ENCODE assay signal across 7 mouse cellular contexts in the genomic region with DNA sequence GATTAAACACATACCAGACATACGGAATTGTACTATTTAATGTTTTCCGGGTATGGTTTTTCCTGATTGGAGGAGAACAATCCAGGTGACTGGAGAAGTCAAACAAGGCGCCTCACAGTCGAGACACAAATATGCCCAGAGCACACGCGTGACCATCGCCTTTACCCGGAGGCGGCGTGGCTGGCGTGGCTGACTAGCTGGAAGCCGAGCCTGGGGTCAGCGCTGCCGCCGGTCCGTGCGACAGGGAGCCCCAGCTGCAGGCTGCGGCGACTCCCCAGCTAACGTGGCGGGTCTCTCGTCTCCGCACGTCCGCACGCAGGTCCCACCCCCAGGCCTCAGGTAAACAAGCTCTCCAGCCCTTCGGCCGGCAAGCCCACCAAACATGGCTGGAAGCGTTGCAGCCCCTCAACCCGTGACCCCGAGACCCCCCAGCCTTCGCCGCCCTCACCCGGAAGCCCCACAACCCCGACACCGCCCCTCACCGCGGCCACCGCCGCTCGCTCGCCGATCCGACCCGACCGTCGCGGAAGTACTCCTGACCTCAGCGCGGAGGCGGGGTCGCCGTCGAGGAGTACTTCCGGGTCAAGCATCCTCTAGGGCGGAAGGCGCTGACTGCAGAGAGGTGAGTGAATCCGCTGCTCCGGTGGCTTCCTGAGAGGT. TPM values are rescaled to one million over a fixed set of nuclear protein-coding genes. Genes with fewer than 3 reads are reported as not detected.
DNase-seq lines count a peak whose midpoint lies in the region; ATAC-seq and TF ChIP-seq lines count a peak whose summit lies in the region.

Gene Fam114a2, minus strand, starts transcription at position 527 of the 660 bp plus-strand sequence.
Gene Mfap3, plus strand, starts transcription at position 574 of the 660 bp plus-strand sequence.

- H3K27me3 ChIP-seq in embryonic facial prominence, embryonic 12.5 days = no peaks in the 10 kb centered on the region
- H3K27me3 ChIP-seq in kidney, adult 2 months (replicated peaks; ENCODE audit: control insufficient read depth, insufficient read depth, low read length) = no peaks in the 10 kb centered on the region
- no peaks in the 10 kb centered on the region for H3K27me3 ChIP-seq in limb, embryonic 12.5 days
- no peaks in the 10 kb centered on the region for H3K27me3 ChIP-seq in midbrain, embryonic 15.5 days (replicated peaks)
- H3K27me3 ChIP-seq in spleen, adult 2 months (ENCODE audit: control insufficient read depth, insufficient read depth, low read length) = no peaks in the 10 kb centered on the region

- peak within 1 kb of the TSS; percentile 93 for H3K4me3 ChIP-seq in embryonic facial prominence, embryonic 12.5 days
- H3K4me3 ChIP-seq in kidney, adult 2 months (ENCODE audit: insufficient read depth, low read depth, low read length) = peak within 1 kb of the TSS; percentile 97
- H3K4me3 ChIP-seq in limb, embryonic 12.5 days (replicated peaks) = peak within 1 kb of the TSS; percentile 87
- H3K4me3 ChIP-seq in midbrain, embryonic 15.5 days = peak within 1 kb of the TSS; percentile 100
- peak within 1 kb of the TSS; percentile 89 for H3K4me3 ChIP-seq in spleen, adult 2 months (ENCODE audit: extremely low read depth, insufficient read depth, insufficient read length)

- H3K27ac ChIP-seq in embryonic facial prominence, embryonic 12.5 days = peak within 1 kb of the TSS; percentile 77
- H3K27ac ChIP-seq in kidney, adult 2 months (ENCODE audit: insufficient read depth, low read depth, low read length) = peak within 1 kb of the TSS; percentile 62
- peak within 1 kb of the TSS; percentile 87 for H3K27ac ChIP-seq in limb, embryonic 12.5 days
- peak within 1 kb of the TSS; percentile 89 for H3K27ac ChIP-seq in midbrain, embryonic 15.5 days
- peak within 1 kb of the TSS; percentile 90 for H3K27ac ChIP-seq in spleen, adult 2 months (ENCODE audit: insufficient read depth, low read length)

- TF ChIP-seq CTCF in kidney, adult 2 months (conservative IDR thresholded peaks at IDR 0.05; ENCODE audit: insufficient read depth, insufficient read length, low read depth, low read length) = no peak
- no peak for TF ChIP-seq CTCF in spleen, adult 2 months (IDR thresholded peaks at IDR 0.05; ENCODE audit: extremely low read depth, insufficient read depth, insufficient read length, insufficient replicate concordance)

- H3K4me2 ChIP-seq in embryonic facial prominence, embryonic 12.5 days (replicated peaks) = peak within 1 kb of the TSS; percentile 74
- H3K4me2 ChIP-seq in limb, embryonic 12.5 days = peak within 1 kb of the TSS; percentile 69
- peak within 1 kb of the TSS; percentile 52 for H3K4me2 ChIP-seq in midbrain, embryonic 15.5 days

- peak; percentile 32 for TF ChIP-seq POLR2A in kidney, adult 2 months (IDR thresholded peaks at IDR 0.05; ENCODE audit: low read depth, low read length)
- peak; percentile 63 for TF ChIP-seq POLR2A in spleen, adult 2 months (IDR thresholded peaks at IDR 0.05; ENCODE audit: low read depth, low read length)

- WGBS in embryonic facial prominence, embryonic 12.5 days = under 1% methylated on average over 59 of the region's 59 CpGs
- under 1% methylated on average over 59 of the region's 59 CpGs for WGBS in kidney, adult 2 months
- WGBS in limb, embryonic 12.5 days = under 1% methylated on average over 59 of the region's 59 CpGs
- WGBS in midbrain, embryonic 15.5 days = under 1% methylated on average over 59 of the region's 59 CpGs
- WGBS in spleen, adult 2 months = under 1% methylated on average over 59 of the region's 59 CpGs

- ATAC-seq in embryonic facial prominence, embryonic 12.5 days (ENCODE audit: insufficient number of reproducible peaks, insufficient read depth, low FRiP score, low TSS enrichment) = peak; percentile 86
- peak; percentile 93 for ATAC-seq in limb, embryonic 12.5 days (ENCODE audit: insufficient number of reproducible peaks, insufficient read depth, low FRiP score, low TSS enrichment, low read depth)
- ATAC-seq in midbrain, embryonic 15.5 days (replicated peaks) = peak; percentile 96

- no peaks in the 10 kb centered on the region for H3K9me3 ChIP-seq in embryonic facial prominence, embryonic 12.5 days
- H3K9me3 ChIP-seq in limb, embryonic 12.5 days = no peaks in the 10 kb centered on the region
- no peaks in the 10 kb centered on the region for H3K9me3 ChIP-seq in midbrain, embryonic 15.5 days

- H3K9ac ChIP-seq in embryonic facial prominence, embryonic 12.5 days = peak within 1 kb of the TSS; percentile 79
- H3K9ac ChIP-seq in limb, embryonic 12.5 days (replicated peaks) = peak within 1 kb of the TSS; percentile 81
- peak within 1 kb of the TSS; percentile 92 for H3K9ac ChIP-seq in midbrain, embryonic 15.5 days

- peak; percentile 95 for DNase-seq in adrenal gland, postnatal 25 days
- DNase-seq in heart, adult 18-20 months = peak; percentile 93 to 97
- DNase-seq in kidney, adult 2 months = peak; percentile 96
- peak; percentile 78 to 94 for DNase-seq in spleen, adult 2 months (ENCODE audit: low read depth in 1 of 2, low spot score in 2 of 2)

- peaks cover 2% of the 10 kb centered on the region; the same call in 1 of the 2 replicates for H3K4me1 ChIP-seq in embryonic facial prominence, embryonic 12.5 days
- H3K4me1 ChIP-seq in kidney, adult 2 months (ENCODE audit: control insufficient read depth, insufficient read depth, low read length) = no peaks in the 10 kb centered on the region; the same call in 1 of the 2 replicates
- H3K4me1 ChIP-seq in limb, embryonic 12.5 days (replicated peaks) = peaks cover 12% of the 10 kb centered on the region
- peaks cover 32% of the 10 kb centered on the region for H3K4me1 ChIP-seq in midbrain, embryonic 15.5 days
- peaks cover 7% of the 10 kb centered on the region; the same call in 1 of the 2 replicates for H3K4me1 ChIP-seq in spleen, adult 2 months (ENCODE audit: control insufficient read depth, insufficient read depth, insufficient read length)

- H3K36me3 ChIP-seq in embryonic facial prominence, embryonic 12.5 days = peaks cover 7% of the 10 kb centered on the region; the same call in 1 of the 2 replicates
- H3K36me3 ChIP-seq in kidney, adult 2 months (ENCODE audit: control insufficient read depth, insufficient read depth, low read length) = no peaks in the 10 kb centered on the region
- H3K36me3 ChIP-seq in limb, embryonic 12.5 days = peaks cover 36% of the 10 kb centered on the region
- H3K36me3 ChIP-seq in midbrain, embryonic 15.5 days (replicated peaks) = peaks cover 8% of the 10 kb centered on the region; the same call in 1 of the 2 replicates
- peaks cover 3% of the 10 kb centered on the region; the same call in 1 of the 2 replicates for H3K36me3 ChIP-seq in spleen, adult 2 months (ENCODE audit: control insufficient read depth, insufficient read depth, low read length)

RNA-seq across cellular contexts. Expression of gene Fam114a2, which starts in this region (rescaled TPM):
- 70.8 and 82.7 TPM in 2 replicates for total RNA-seq in adrenal gland, postnatal 25 days (2021)
- polyA plus RNA-seq in embryonic facial prominence, embryonic 12.5 days (2016; fragmentation: Nextera tagmentation; extraction: Ambion mirVana) = 70.1 and 74.4 TPM in 2 replicates
- total RNA-seq in heart, adult 18-20 months (2021) = 10 to 100 TPM; 40.2 to 40.9 TPM
- 28.9 and 31.5 TPM in 2 replicates for polyA plus RNA-seq in kidney, adult 2 months (2012; rRNA removed)
- 67.3 and 75.6 TPM in 2 replicates for polyA plus RNA-seq in limb, embryonic 12.5 days (2016; fragmentation: Nextera tagmentation; extraction: Ambion mirVana)
- 93.0 and 94.3 TPM in 2 replicates for polyA plus RNA-seq in midbrain, embryonic 15.5 days (2015; fragmentation: Nextera tagmentation; extraction: Ambion mirVana)
- polyA plus RNA-seq in spleen, adult 2 months (2012; rRNA removed) = 16.3 and 16.6 TPM in 2 replicates

RNA-seq across cellular contexts. Expression of gene Mfap3, which starts in this region (rescaled TPM):
- 27.9 and 32.2 TPM in 2 replicates for total RNA-seq in adrenal gland, postnatal 25 days (2021)
- 52.7 and 56.7 TPM in 2 replicates for polyA plus RNA-seq in embryonic facial prominence, embryonic 12.5 days (2016; fragmentation: Nextera tagmentation; extraction: Ambion mirVana)
- total RNA-seq in heart, adult 18-20 months (2021) = 10 to 100 TPM; 10.4 to 12.6 TPM
- 10.6 and 11.2 TPM in 2 replicates for polyA plus RNA-seq in kidney, adult 2 months (2012; rRNA removed)
- 50.7 and 56.4 TPM in 2 replicates for polyA plus RNA-seq in limb, embryonic 12.5 days (2016; fragmentation: Nextera tagmentation; extraction: Ambion mirVana)
- 57.5 and 64.8 TPM in 2 replicates for polyA plus RNA-seq in midbrain, embryonic 15.5 days (2015; fragmentation: Nextera tagmentation; extraction: Ambion mirVana)
- 9.9 and 10.4 TPM in 2 replicates for polyA plus RNA-seq in spleen, adult 2 months (2012; rRNA removed)

Comparison
In these comparisons a context has a peak if more than half of its experiments do, and no peak if none do; other contexts are left out.
1. Peak in every context shown above with its lines: DNase-seq, ATAC-seq, H3K4me3 ChIP-seq and H3K27ac ChIP-seq.